Mouse (Mus musculus): ENCODE data around the gene Ogt. TPM values are rescaled to one million over a fixed set of nuclear protein-coding genes. Genes with fewer than 3 reads are reported as not detected.

The Ogt gene
- 185 TPM for polyA plus RNA-seq (2014; fragmentation: Illumina TruSeq; extraction: RNeasy Lipid Tissue Mini Kit (QIAGEN cat#74804); ENCODE audit: low read depth, low replicate concordance)

DNA sequence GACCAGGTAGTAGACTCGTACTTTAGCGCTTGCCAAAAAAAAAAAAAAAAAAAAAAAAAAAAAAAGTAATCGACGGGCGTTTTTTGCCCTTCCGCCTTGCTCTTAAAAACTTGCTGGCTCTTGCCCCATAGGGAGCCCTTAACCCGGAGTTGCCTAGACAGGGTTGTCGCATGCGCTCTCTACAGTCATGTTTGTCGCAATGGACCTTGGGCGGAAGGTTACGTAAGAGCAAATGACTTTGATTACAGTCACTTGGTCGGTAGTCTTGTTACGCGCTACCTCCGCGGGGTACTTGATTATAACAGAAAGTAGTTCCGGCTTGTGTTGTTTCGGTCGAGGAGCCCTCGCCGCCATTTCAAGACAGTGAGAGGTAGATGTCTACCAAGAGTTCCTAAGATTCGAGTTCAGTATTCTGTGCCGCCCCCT is at the start of gene Ogt:
Gene Ogt (plus strand): TSS at position 320 of the 426 bp plus-strand sequence.

GRCm38 (mm10) chrX:101733828-101734319 is 94.0 kb downstream of the Ogt start, which contains the start of gene Cxcr3:
Gene Cxcr3 (minus strand): TSS chrX:101734269.

Other genes starting within 250 kb of the Ogt start
- gene Zmym3, start 219.2 kb upstream of the Ogt start, polyA plus RNA-seq (2014; fragmentation: Illumina TruSeq; extraction: RNeasy Lipid Tissue Mini Kit (QIAGEN cat#74804); ENCODE audit: low read depth, low replicate concordance) = 11.8 TPM
- 195 TPM for gene Nono, start 210.7 kb upstream of the Ogt start, polyA plus RNA-seq (2014; fragmentation: Illumina TruSeq; extraction: RNeasy Lipid Tissue Mini Kit (QIAGEN cat#74804); ENCODE audit: low read depth, low replicate concordance)
- gene Itgb1bp2, start 191.0 kb upstream of the Ogt start, polyA plus RNA-seq (2014; fragmentation: Illumina TruSeq; extraction: RNeasy Lipid Tissue Mini Kit (QIAGEN cat#74804); ENCODE audit: low read depth, low replicate concordance) = not detected
- gene Taf1, start 107.3 kb upstream of the Ogt start, polyA plus RNA-seq (2014; fragmentation: Illumina TruSeq; extraction: RNeasy Lipid Tissue Mini Kit (QIAGEN cat#74804); ENCODE audit: low read depth, low replicate concordance) = 48.6 TPM
- gene Cxcr3, start 94.2 kb downstream of the Ogt start, polyA plus RNA-seq (2014; fragmentation: Illumina TruSeq; extraction: RNeasy Lipid Tissue Mini Kit (QIAGEN cat#74804); ENCODE audit: low read depth, low replicate concordance) = not detected
- gene Gm4779, start 154.4 kb downstream of the Ogt start, polyA plus RNA-seq (2014; fragmentation: Illumina TruSeq; extraction: RNeasy Lipid Tissue Mini Kit (QIAGEN cat#74804); ENCODE audit: low read depth, low replicate concordance) = not detected
- gene 8030474K03Rik, start 154.6 kb downstream of the Ogt start, polyA plus RNA-seq (2014; fragmentation: Illumina TruSeq; extraction: RNeasy Lipid Tissue Mini Kit (QIAGEN cat#74804); ENCODE audit: low read depth, low replicate concordance) = not detected
- gene Nhsl2, start 209.3 kb downstream of the Ogt start, polyA plus RNA-seq (2014; fragmentation: Illumina TruSeq; extraction: RNeasy Lipid Tissue Mini Kit (QIAGEN cat#74804); ENCODE audit: low read depth, low replicate concordance) = 8.3 TPM